Mouse (Mus musculus) CH12.LX (cell line): ENCODE measurements at regions not wholly inside any gene's neighbourhood (a gene's known extent, or its start where the extent isn't known, plus 50 kb on each side); places are given as distances from the start of the nearest gene placed in this dataset.

Experiments used
- CHD2 ChIP-seq: IDR thresholded peaks from 2 replicates; pipeline ENCODE4 v1.6.1; 2011; ENCODE audit warnings: low read length, improper control_type of control experiment
- CTCF ChIP-seq, 2 experiments: IDR thresholded peaks in 1 of 2; conservative IDR thresholded peaks in 1 of 2; 2 replicates each; pipeline ENCODE4 v1.5.1; 2011 to 2012; ENCODE audit warnings: low read depth in 2 of 2, low read length in 2 of 2, improper control_type of control experiment in 1 of 2, inconsistent platforms in 1 of 2, mild to moderate bottlenecking in 1 of 2, moderate library complexity in 1 of 2
- IRF4 ChIP-seq: IDR thresholded peaks from 2 replicates; pipeline ENCODE4 v1.6.1; 2014; ENCODE audit warnings: low read depth, mild to moderate bottlenecking, inconsistent platforms, low read length, improper control_type of control experiment
- POLR2A ChIP-seq: IDR thresholded peaks from 2 replicates; pipeline ENCODE4 v1.6.1; 2011; ENCODE audit warnings: low read depth, mild to moderate bottlenecking, improper control_type of control experiment, low read length
- TCF12 ChIP-seq: IDR thresholded peaks from 2 replicates; pipeline ENCODE4 v1.6.1; 2014; ENCODE audit warnings: low read depth, mild to moderate bottlenecking, inconsistent platforms, low read length, improper control_type of control experiment
- ZKSCAN1 ChIP-seq: IDR thresholded peaks from 2 replicates; pipeline ENCODE4 v1.6.1; 2012; ENCODE audit warnings: low read depth, inconsistent platforms, low read length, improper control_type of control experiment, borderline replicate concordance

- no peak for TF ChIP-seq CHD2
- TF ChIP-seq CTCF (conservative IDR thresholded peaks at IDR 0.05 in 1 of 2, IDR thresholded peaks at IDR 0.05 in 1 of 2; ENCODE audit: low read depth in 2 of 2, low read length in 2 of 2): no peak
- no peak for TF ChIP-seq TCF12
- TF ChIP-seq ZKSCAN1: no peak
- TF ChIP-seq POLR2A: no peak
- no peak for TF ChIP-seq IRF4
Measured at GRCm38 (mm10) chr12:107808158-107808715, 195.2 kb downstream of the Bcl11b start.
